Mouse (Mus musculus) fat pad, adult 2 months (tissue): ENCODE data around the gene Syt11.
A peak's percentile ranks its signal among the peaks of the same experiment; 100 is the strongest.
"Not testable (repeated sequence)": the region's sequence is repeated elsewhere in the genome, so short reads cannot be mapped to it uniquely, and the experiment has no call there.

Source experiments
- DNase-seq: peaks from one replicate; pipeline ENCODE4 v3.0.0-alpha.2; 2011; ENCODE audit warnings: low read depth, low spot score; ENCODE audit errors: extremely low read depth

The Syt11 gene

GRCm38 (mm10) chr3:88774939-88775841, at the start of gene Syt11:
TSS of gene Syt11 (minus strand) at chr3:88775164.
- not testable (repeated sequence) for DNase-seq

DNA sequence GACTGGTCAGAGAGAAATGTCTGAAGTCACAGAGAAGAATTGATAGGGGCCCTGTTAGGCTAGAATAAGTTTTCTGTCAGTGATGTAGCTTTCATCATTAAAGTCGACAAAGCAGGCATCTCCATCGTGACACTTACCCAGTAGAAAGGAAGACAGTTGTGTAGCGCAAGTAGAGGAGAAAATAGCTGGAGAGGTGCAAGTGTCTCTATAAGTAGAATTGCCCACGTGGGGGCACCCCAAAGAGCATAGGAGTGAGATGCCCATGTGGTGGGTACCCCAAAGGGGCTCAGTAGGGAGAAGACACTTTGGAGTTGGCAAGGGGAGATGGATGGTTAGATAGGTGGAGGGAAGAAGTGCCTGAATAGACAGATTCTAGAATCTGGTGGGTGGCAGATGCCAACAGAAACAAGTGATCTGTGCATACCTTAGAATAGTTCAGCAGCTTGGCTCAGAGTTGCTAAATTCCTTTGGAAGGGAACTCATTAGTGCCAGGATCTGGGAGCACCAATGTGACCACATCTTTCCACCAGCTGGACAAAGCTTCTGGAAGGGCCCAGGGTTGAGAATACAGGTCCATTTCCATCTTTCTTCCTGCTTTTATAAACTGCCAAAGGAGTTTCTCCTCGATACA, 29.1 kb upstream of the Syt11 start:
- no peak for DNase-seq

- DNase-seq: not testable (repeated sequence)
These were observed 22.5 kb upstream of the Syt11 start for GRCm38 (mm10) chr3:88797507-88797906.

GRCm38 (mm10) chr3:88788033-88788432, 13.1 kb upstream of the Syt11 start:
- not testable (repeated sequence) for DNase-seq

- DNase-seq: not testable (repeated sequence)
These were observed 11.8 kb upstream of the Syt11 start for GRCm38 (mm10) chr3:88786805-88787204.

- not testable (repeated sequence) for DNase-seq
These were observed 11.4 kb upstream of the Syt11 start for GRCm38 (mm10) chr3:88786323-88786722.

DNA sequence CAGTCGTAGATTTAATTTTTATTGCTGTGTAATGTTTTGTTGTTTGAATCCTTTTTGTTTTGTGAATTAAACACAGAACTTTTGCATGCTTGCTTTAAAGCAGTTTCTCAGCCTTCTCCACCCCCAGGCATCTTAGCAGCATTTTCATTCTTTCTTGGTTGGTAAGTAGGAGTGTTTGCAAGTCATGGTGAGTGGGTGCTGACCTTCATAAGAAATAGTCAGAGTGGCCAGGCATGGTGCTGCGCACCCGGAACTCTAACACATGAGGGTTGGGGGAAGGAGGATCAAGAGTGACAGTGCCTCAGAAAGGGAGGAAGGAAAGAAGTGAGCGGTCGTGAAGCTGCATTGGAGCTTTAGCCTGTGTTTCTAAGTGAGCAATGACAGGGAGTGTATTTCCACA, 9.9 kb upstream of the Syt11 start:
- DNase-seq: no peak

DNA sequence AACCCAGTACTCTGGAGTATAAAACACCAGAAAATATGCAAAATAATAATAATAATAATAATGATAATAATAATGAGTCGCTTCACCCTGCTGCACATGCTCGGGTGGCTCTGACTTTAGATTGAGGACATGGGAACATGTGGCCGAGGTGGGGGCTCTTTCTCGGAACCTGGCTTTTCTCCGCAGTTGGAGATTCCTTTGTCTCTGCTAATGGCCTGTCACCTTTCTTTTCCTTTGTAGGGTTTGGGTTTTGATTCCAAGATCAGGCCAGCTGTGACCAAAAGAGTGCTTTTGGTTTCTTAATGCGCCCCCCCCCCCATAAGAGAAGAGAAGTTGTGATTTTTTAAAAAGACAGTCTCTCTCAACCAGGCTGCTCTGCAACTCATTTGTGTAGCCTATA, 1.8 kb downstream of the Syt11 start:
- not testable (repeated sequence) for DNase-seq

- peak; percentile 51 for DNase-seq
These were observed 2.6 kb downstream of the Syt11 start for GRCm38 (mm10) chr3:88772399-88772798.

DNA sequence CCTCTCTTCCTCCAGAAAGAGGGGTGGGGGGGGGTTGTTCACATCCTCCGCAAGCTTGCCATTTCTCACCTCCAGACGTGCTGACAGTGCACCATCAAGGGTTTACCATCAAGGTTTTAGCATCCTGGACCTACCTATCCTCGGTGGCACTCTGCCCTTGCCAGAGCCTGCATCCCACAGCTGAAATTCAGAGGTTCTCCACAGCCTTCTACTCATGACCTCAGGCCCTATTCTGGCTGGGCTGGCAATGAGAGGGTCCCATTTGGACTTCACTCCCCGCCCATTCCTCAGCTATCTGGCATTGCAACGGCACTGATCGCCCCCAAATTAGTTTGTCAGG, 3.1 kb downstream of the Syt11 start:
- DNase-seq: not testable (repeated sequence)

DNA sequence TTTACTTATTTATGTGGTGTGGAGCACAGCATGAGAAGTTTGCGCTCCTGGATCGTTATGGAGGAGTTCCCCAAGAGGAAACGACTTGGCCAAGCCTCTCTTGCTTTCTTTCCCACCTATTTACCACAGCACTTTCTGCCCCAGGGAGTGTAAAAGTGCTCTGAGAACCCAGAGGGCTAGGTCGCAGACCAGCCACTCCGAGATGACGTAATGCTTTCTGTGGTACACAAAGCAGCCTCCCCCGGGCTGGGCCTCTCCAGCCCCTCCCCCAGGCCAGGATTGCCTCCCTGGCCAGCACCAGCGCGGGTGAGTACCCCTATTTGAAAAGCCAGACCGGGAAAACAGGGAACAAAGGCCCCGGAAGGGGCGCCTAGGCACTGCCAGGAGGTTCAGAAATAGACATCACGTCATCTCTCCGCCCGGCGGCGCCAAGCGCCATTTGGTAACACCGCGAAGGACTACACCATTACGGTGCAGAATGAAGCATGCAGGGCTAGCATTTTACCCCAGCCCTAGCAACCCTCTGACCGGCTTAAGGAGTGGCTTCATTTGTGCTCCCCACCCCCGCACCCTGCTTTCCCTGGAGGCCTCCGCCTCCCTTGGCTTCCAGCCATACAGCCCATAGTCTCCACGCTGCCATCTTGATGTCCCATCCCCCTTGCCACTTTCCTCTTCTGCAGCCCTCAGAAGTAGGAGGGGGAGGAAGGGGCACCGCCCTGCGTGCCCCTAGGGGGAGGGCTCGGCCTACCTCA, 3.6 kb downstream of the Syt11 start:
- not testable (repeated sequence) for DNase-seq

- no peak for DNase-seq
These were observed 12.5 kb downstream of the Syt11 start for GRCm38 (mm10) chr3:88762401-88762831.

- DNase-seq: no peak
These were observed 13.3 kb downstream of the Syt11 start for GRCm38 (mm10) chr3:88761619-88762018.

DNA sequence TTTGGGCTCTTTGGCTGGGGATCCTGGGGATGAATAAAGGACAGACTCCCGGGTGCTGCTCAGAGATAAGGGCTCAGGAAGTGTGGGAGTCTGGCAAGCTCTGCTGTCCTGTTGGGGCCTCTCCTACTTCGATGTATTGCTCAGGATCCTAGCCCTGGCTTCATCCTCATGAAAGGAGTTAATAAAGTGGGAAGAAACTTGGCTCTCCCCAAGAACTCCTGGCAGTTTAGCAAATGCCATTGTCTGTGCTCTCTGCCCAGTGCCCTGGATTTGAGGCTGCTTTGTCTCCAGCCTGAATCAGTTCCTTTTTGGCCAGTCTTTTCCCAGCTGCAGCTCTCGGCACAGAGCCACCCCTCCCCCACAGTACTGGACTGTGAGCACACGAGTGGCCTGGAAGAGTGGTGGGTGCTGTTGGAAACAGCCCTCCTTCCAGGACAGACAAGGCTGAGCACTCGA, 16.9 kb downstream of the Syt11 start:
- DNase-seq: no peak

GRCm38 (mm10) chr3:88756276-88756675, 18.7 kb downstream of the Syt11 start:
- no peak for DNase-seq

GRCm38 (mm10) chr3:88755541-88755940, 19.4 kb downstream of the Syt11 start:
- DNase-seq: no peak

DNA sequence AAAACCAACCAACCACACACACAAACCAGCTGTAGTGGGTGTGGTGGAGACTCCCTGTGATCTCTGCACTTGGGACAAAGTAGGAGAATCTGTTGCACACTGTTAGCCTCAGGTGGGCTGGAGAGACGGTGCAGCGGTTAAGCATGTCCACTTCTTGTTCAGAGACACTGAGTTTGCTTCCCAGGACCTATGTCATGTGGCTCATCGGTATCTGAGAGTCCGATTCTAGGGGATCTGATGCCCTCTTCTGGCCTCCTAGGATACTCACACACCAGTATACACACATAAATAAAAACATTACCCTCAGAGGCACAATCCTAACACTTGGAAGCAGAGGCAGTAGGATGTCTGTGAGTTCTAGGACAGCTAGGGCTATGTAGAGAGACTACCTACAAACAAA, 20.7 kb downstream of the Syt11 start:
- DNase-seq: no peak

DNA sequence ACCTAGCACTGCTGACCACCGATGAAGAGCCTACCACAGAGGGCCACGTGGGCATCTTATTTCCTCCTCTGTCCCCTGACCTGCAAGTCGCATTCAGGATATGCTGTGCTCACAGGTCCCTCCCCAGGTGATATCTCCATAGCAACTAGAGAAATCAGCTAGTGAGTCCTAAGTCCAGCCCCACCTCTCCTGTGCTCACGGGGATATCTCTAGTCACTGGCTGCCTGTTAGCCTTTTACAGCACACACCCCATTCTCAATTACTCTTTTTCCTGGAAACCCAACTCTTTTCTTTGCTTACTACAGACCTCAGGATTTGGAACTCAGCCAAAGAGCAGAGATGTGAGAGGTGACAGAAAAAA, 28.1 kb downstream of the Syt11 start:
- DNase-seq: no peak

GRCm38 (mm10) chr3:88746139-88746870, 28.7 kb downstream of the Syt11 start:
- no peak for DNase-seq

- no peak for DNase-seq
These were observed 29.4 kb downstream of the Syt11 start for GRCm38 (mm10) chr3:88745534-88745933.

DNA sequence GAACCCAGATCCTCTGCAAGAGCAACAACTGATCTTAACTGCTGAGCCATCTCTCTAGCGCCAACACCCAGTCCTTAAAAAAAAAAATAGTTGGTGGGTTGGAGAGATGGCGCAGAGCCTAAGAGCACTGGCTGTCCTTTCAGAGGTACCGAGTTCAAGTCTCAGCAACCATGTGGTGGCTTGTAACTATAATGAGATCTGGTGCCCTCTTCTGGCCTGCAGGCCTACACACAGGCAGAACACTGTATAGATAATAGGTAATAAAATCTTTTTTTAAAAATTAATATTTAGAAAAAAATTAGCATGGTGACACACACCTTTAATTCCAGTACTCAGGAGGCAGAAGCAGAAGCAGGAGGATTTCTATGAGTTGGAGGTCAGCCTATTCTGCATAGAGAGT, 34.8 kb downstream of the Syt11 start:
- no peak for DNase-seq
